Mouse (Mus musculus): ENCODE measurements around the gene Cav3.

DNA sequence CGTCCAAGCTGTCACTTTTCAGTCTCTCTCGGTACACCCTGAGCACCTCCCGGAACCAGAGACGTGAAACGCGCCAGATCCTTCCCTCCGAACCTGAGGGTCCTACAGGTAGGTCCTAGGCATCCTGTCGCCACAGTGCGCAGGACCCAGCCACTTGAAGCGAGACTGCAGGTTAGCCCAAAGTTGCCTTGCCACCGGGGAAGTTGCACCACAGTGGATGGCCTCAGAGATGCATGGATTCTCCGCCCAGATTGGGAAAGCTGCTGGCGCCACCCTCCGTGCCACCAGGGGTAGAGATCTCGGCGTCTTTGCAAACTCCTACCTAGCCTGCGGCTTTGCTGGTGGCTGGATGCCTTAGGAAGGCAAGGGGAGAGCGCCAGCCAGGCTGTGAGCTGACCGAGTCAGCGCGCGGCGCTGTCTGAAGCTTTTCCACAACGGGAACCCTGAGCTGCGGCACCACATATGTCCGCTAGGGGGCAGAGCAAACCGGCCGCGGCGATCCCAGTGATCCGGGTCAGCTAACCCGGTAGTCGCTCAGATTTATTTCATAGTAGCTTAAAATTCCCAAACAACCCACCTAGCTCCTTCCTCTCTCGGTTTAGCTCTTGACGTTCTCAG lies 31.4 kb downstream of the Cav3 start:
- TF ChIP-seq CTCF (IDR thresholded peaks at IDR 0.05; ENCODE audit: low read depth, low read length) (peak; percentile 90), POLR2A (IDR thresholded peaks at IDR 0.05; ENCODE audit: insufficient read depth, low read length) (no peak)
